Mouse (Mus musculus) liver, embryonic 14.5 days (tissue): ENCODE data around the gene Ptk6. TPM values are rescaled to one million over a fixed set of nuclear protein-coding genes. Genes with fewer than 3 reads are reported as not detected.

Experiments used
- ATAC-seq: fragments of 200-750 bp; cut with Nextera tagmentation; 2 replicates; pipeline ENCODE4 v1.8.0; 2017; ENCODE audit warnings: moderate number of reproducible peaks, mild to moderate bottlenecking, moderate library complexity; ENCODE audit not compliant: insufficient read depth
- DNase-seq, 3 experiments: peaks; one replicate each; pipeline ENCODE4 v3.0.0-alpha.2; 2012 to 2013; ENCODE audit warnings: low read depth in 3 of 3, low spot score in 3 of 3
- H3K27ac ChIP-seq: fragments of 300-500 bp; sonication (generic); 2 replicates; pipeline ENCODE4 v1.5.1; 2014; ENCODE audit warnings: moderate library complexity, mild to moderate bottlenecking, control low read depth, inconsistent platforms
- H3K27me3 ChIP-seq: fragments of 300-500 bp; sonication (generic); 2 replicates; pipeline ENCODE4 v1.6.1; 2014; ENCODE audit warnings: mild to moderate bottlenecking, low read length, moderate library complexity; ENCODE audit not compliant: control insufficient read depth, insufficient read depth
- H3K36me3 ChIP-seq: fragments of 300-500 bp; sonication (generic); replicated peaks from 2 replicates; pipeline ENCODE4 v1.6.1; 2014; ENCODE audit warnings: low read depth; ENCODE audit not compliant: control insufficient read depth, insufficient read depth
- H3K4me1 ChIP-seq, 2 experiments: fragments of 200-500 bp in 1 of 2; fragments of 300-500 bp in 1 of 2; sonication (generic) in 1 of 2; replicated peaks; 2 replicates each; pipeline ENCODE4 v1.6.1; 2012 to 2014; ENCODE audit warnings: antibody characterized with exemption in 1 of 2, inconsistent platforms in 1 of 2, low read length in 1 of 2; ENCODE audit not compliant: control insufficient read depth in 2 of 2, insufficient read depth in 2 of 2
- H3K4me2 ChIP-seq: fragments of 300-500 bp; sonication (generic); 2 replicates; pipeline ENCODE4 v1.6.1; 2014; ENCODE audit warnings: low read depth, mild to moderate bottlenecking, control low read depth, moderate library complexity
- H3K4me3 ChIP-seq, 2 experiments: fragments of 200-500 bp in 1 of 2; fragments of 300-500 bp in 1 of 2; sonication (generic) in 1 of 2; 2 replicates each; pipeline ENCODE4 v1.5.1; 2012 to 2014; ENCODE audit warnings: low read depth in 2 of 2, low read length in 2 of 2, mild to moderate bottlenecking in 2 of 2, control low read depth in 1 of 2, inconsistent platforms in 1 of 2, moderate library complexity in 1 of 2; ENCODE audit not compliant: insufficient read depth in 1 of 2
- H3K9ac ChIP-seq: fragments of 300-500 bp; sonication (generic); replicated peaks from 2 replicates; pipeline ENCODE4 v1.6.1; 2014; ENCODE audit warnings: mild to moderate bottlenecking, control low read depth, moderate library complexity
- H3K9me3 ChIP-seq: fragments of 300-500 bp; sonication (generic); 2 replicates; pipeline ENCODE4 v1.6.1; 2016; ENCODE audit warnings: low read length, mixed read lengths; ENCODE audit not compliant: control insufficient read depth
- CTCF ChIP-seq: IDR thresholded peaks from 2 replicates; pipeline ENCODE4 v1.5.1; 2016; ENCODE audit warnings: antibody characterized with exemption, low read depth, control low read depth
- EP300 ChIP-seq: IDR thresholded peaks from 2 replicates; pipeline ENCODE4 v1.6.1; 2016; ENCODE audit warnings: antibody characterized with exemption, low read depth
- WGBS: fragments of 180-500 bp; shearing (Covaris S2); extraction: QIAGEN DNeasy Blood & Tissue Kit; methylation state at CpG from one replicate; pipeline ENCODE4 v1.1.7; 2014; ENCODE audit not compliant: insufficient replicate concordance; 5-methylcytosine and 5-hydroxymethylcytosine counted together
- polyA plus RNA-seq, 2 experiments: library from polyadenylated mRNA; depleted of rRNA in 1 of 2; stranded (reverse) in 1 of 2; unstranded in 1 of 2; fragments of >200 nt; fragmentation: Nextera tagmentation in 1 of 2; extraction: Ambion mirVana in 1 of 2; gene quantifications; 2 replicates each; pipeline versions ENCODE4 v1.2.1 to v1.2.3; 2012 to 2014

The Ptk6 gene
- polyA plus RNA-seq (2012; rRNA removed) (0.05 and 0.06 TPM in 2 replicates), polyA plus RNA-seq (2014; fragmentation: Nextera tagmentation; extraction: Ambion mirVana) (0.05 TPM in 1 of 2 replicates, not detected in the other)

DNA sequence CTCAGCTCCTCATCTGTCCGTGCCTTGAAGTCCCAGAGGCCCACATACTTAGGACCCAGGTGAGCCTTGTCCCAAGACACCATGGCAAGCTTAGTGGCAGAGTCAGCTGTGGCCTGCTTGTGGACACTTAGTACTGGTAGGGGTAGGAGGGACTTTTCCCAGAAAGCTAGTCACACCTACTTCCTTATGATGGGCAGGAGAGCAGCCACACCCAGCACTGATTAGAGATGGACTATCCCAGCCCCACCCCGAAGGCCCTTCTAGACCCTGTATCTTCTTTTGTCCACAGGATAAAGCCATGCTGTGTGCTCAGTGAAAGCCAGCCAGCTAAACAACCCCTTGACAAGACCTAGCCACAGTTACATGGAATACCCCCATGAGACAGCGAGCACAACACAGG, at the start of gene Ptk6:
Ptk6 (minus strand) TSS at position 368 of the 400 bp plus-strand sequence.
- no peak for DNase-seq
- 71% methylated on average over 3 of the region's 3 CpGs for WGBS
- no peak for TF ChIP-seq CTCF
- TF ChIP-seq EP300 = no peak
- Histone ChIP-seq H3K27ac (no peak within 1 kb of the TSS), H3K4me2 (no peak within 1 kb of the TSS), H3K27me3 (no peaks in the 10 kb centered on the region), H3K9me3 (no peaks in the 10 kb centered on the region), H3K4me3 (no peak within 1 kb of the TSS), H3K4me1 (peaks cover 25 to 35% of the 10 kb centered on the region in 2 experiments), H3K9ac (no peak within 1 kb of the TSS), H3K36me3 (no peaks in the 10 kb centered on the region)
- ATAC-seq = no peak

- Histone ChIP-seq H3K36me3 (peaks cover 34% of the 10 kb centered on the region), H3K9me3 (no peaks in the 10 kb centered on the region), H3K4me1 (peaks cover 0 to 2% of the 10 kb centered on the region in 2 experiments; a peak in 1 of 4 replicates), H3K4me2 (no peak overlapping the region), H3K27me3 (no peaks in the 10 kb centered on the region), H3K4me3 (no peak overlapping the region), H3K9ac (no peak overlapping the region), H3K27ac (no peak overlapping the region)
- ATAC-seq = no peak
- DNase-seq = no peak
- WGBS = 79% methylated on average over 1 of the region's 1 CpGs
- no peak for TF ChIP-seq CTCF
- no peak for TF ChIP-seq EP300
These were observed 49.3 kb upstream of the Ptk6 start for GRCm38 (mm10) chr2:181251841-181252240.

- H3K27ac ChIP-seq = no peak overlapping the region
These were observed 46.6 kb upstream of the Ptk6 start for GRCm38 (mm10) chr2:181249217-181249616.

GRCm38 (mm10) chr2:181245031-181245430, 42.4 kb upstream of the Ptk6 start:
- H3K9me3 ChIP-seq = no peaks in the 10 kb centered on the region
- H3K4me3 ChIP-seq = no peak overlapping the region
- H3K9ac ChIP-seq = no peak overlapping the region
- no peak overlapping the region for H3K4me2 ChIP-seq
- peaks cover 3 to 19% of the 10 kb centered on the region in 2 experiments; a peak in 2 of 4 replicates for H3K4me1 ChIP-seq
- ATAC-seq = no peak
- DNase-seq = no peak
- no peaks in the 10 kb centered on the region for H3K27me3 ChIP-seq
- H3K36me3 ChIP-seq = no peaks in the 10 kb centered on the region
- no peak overlapping the region for H3K27ac ChIP-seq
- 37% methylated on average over 2 of the region's 2 CpGs for WGBS
- TF ChIP-seq EP300 = no peak
- no peak for TF ChIP-seq CTCF

More at GRCm38 (mm10) chr2:181249217-181249616, 46.6 kb upstream of the Ptk6 start:
- no peak for TF ChIP-seq EP300
- TF ChIP-seq CTCF = no peak
- peaks cover 19% of the 10 kb centered on the region for H3K36me3 ChIP-seq
- DNase-seq (peak in 2 of 3 experiments; percentile 7 to 20), ATAC-seq (no peak)
- no peak overlapping the region for H3K4me3 ChIP-seq
- no peaks in the 10 kb centered on the region for H3K9me3 ChIP-seq
- H3K4me1 ChIP-seq = peaks cover 1 to 6% of the 10 kb centered on the region in 2 experiments; a peak in 2 of 4 replicates
- H3K4me2 ChIP-seq = no peak overlapping the region
- H3K9ac ChIP-seq = no peak overlapping the region
- WGBS = 61% methylated on average over 10 of the region's 10 CpGs
- H3K27me3 ChIP-seq = no peaks in the 10 kb centered on the region

DNA sequence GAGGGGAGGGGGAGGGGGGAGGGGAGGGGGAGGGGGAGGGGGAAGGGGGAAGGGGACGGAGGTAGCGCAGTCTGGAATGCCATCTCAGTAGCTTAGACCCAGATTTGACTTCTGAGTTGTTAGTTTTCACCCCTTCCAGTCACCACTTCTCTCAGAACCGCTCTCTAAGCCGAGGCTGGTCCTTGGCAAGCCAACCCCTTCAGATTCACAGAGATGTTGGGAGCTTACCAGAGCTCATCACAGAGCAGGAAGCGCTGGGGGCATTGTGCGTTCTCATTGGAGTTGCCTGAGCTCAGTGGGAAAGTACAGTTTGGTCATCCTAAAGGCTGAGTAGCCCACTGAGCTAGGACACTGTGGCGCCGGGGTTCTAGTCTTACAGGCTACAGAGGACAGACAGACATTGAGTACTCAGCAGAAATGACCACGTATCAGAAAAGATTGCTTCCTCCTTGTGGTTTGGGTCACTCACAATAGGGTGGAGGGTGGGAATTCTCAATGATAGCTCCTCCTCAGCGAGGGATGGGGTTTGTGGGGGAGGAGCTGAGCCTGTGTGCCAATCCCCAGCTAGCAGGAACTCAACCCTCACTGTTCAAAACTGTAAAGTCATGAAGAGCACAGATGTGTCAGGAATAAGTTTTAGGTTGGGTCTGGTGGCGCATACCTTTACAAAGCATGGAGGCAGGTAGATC, 41.3 kb upstream of the Ptk6 start:
- peak overlapping the region; percentile 23; the same call in 1 of the 2 replicates for H3K4me2 ChIP-seq
- WGBS = 12% methylated on average over 11 of the region's 11 CpGs

More for the DNA sequence above, 41.3 kb upstream of the Ptk6 start:
- Histone ChIP-seq H3K9me3 (no peaks in the 10 kb centered on the region), H3K27me3 (no peaks in the 10 kb centered on the region), H3K36me3 (no peaks in the 10 kb centered on the region), H3K4me3 (no peak overlapping the region), H3K27ac (no peak overlapping the region), H3K9ac (no peak overlapping the region), H3K4me1 (peaks cover 3 to 17% of the 10 kb centered on the region in 2 experiments; a peak in 2 of 4 replicates)
- peak; percentile 46; the same call in 1 of the 2 replicates for ATAC-seq
- DNase-seq = peak; percentile 24 to 44 (median 26)
- no peak for TF ChIP-seq CTCF
- no peak for TF ChIP-seq EP300
